Mouse (Mus musculus) heart, embryonic 12.5 days (tissue): ENCODE measurements around the gene Olfr888. TPM values are rescaled to one million over a fixed set of nuclear protein-coding genes. Genes with fewer than 3 reads are reported as not detected.

Source experiments
- ATAC-seq: fragments of 200-750 bp; cut with Nextera tagmentation; 2 replicates; pipeline ENCODE4 v1.8.0; 2017; ENCODE audit warnings: moderate TSS enrichment, moderate library complexity; ENCODE audit not compliant: insufficient number of reproducible peaks, low FRiP score
- H3K27ac ChIP-seq: fragments of 300-500 bp; sonication (generic); 2 replicates; pipeline ENCODE4 v1.5.1; 2016; ENCODE audit warnings: mild to moderate bottlenecking, moderate library complexity; ENCODE audit not compliant: poor library complexity, severe bottlenecking
- H3K27me3 ChIP-seq: fragments of 300-500 bp; sonication (generic); replicated peaks from 2 replicates; pipeline ENCODE4 v1.6.1; 2016; ENCODE audit warnings: mild to moderate bottlenecking, moderate library complexity
- H3K36me3 ChIP-seq: fragments of 300-500 bp; sonication (generic); 2 replicates; pipeline ENCODE4 v1.6.1; 2016; ENCODE audit warnings: mild to moderate bottlenecking, moderate library complexity
- H3K4me1 ChIP-seq: fragments of 300-500 bp; sonication (generic); replicated peaks from 2 replicates; pipeline ENCODE4 v1.6.1; 2016; ENCODE audit warnings: mild to moderate bottlenecking
- H3K4me2 ChIP-seq: fragments of 300-500 bp; sonication (generic); 2 replicates; pipeline ENCODE4 v1.6.1; 2016; ENCODE audit warnings: mild to moderate bottlenecking, moderate library complexity
- H3K4me3 ChIP-seq: fragments of 300-500 bp; sonication (generic); 2 replicates; pipeline ENCODE4 v1.5.1; 2016; ENCODE audit warnings: mild to moderate bottlenecking
- H3K9ac ChIP-seq: fragments of 300-500 bp; sonication (generic); 2 replicates; pipeline ENCODE4 v1.6.1; 2016; ENCODE audit warnings: mild to moderate bottlenecking, moderate library complexity
- H3K9me3 ChIP-seq: fragments of 300-500 bp; sonication (generic); replicated peaks from 2 replicates; pipeline ENCODE4 v1.6.1; 2016; ENCODE audit warnings: mild to moderate bottlenecking, moderate library complexity
- WGBS: fragments of 180-500 bp; shearing (Covaris S2); methylation state at CpG from one replicate; pipeline ENCODE4 v1.1.7; 2016; 5-methylcytosine and 5-hydroxymethylcytosine counted together
- polyA plus RNA-seq: library from polyadenylated mRNA; unstranded; fragments of >200 nt; fragmentation: Nextera tagmentation; extraction: Ambion mirVana; gene quantifications from 2 replicates; pipeline ENCODE4 v1.2.1, GENCODE M21; 2016

The Olfr888 gene
- polyA plus RNA-seq: not detected in 2 replicates

GRCm38 (mm10) chr9:38107828-38108227, at the start of gene Olfr888:
Gene Olfr888, plus strand, starts transcription at chr9:38108128.
- Histone ChIP-seq H3K4me3 (no peak within 1 kb of the TSS), H3K4me2 (no peak within 1 kb of the TSS), H3K9me3 (no peaks in the 10 kb centered on the region), H3K27ac (no peak within 1 kb of the TSS), H3K36me3 (no peaks in the 10 kb centered on the region), H3K4me1 (no peaks in the 10 kb centered on the region), H3K27me3 (no peaks in the 10 kb centered on the region), H3K9ac (no peak within 1 kb of the TSS)
- 71% methylated on average over 1 of the region's 1 CpGs for WGBS
- no peak for ATAC-seq

GRCm38 (mm10) chr9:38061022-38061421, 46.9 kb upstream of the Olfr888 start, which contains the start of gene Olfr885:
Gene Olfr885, plus strand, starts transcription at chr9:38061322.
- ATAC-seq: no peak

GRCm38 (mm10) chr9:38083772-38084171, 24.2 kb upstream of the Olfr888 start, which contains the start of gene Olfr887:
Gene Olfr887, plus strand, starts transcription at chr9:38084072.
- H3K9ac ChIP-seq: no peak within 1 kb of the TSS
- H3K4me1 ChIP-seq: no peaks in the 10 kb centered on the region
- no peak within 1 kb of the TSS for H3K4me3 ChIP-seq
- H3K4me2 ChIP-seq: no peak within 1 kb of the TSS
- no peaks in the 10 kb centered on the region for H3K9me3 ChIP-seq
- no peaks in the 10 kb centered on the region for H3K36me3 ChIP-seq
- H3K27ac ChIP-seq: no peak within 1 kb of the TSS
- WGBS: 65% methylated on average over 1 of the region's 1 CpGs
- ATAC-seq: no peak
- H3K27me3 ChIP-seq: no peaks in the 10 kb centered on the region

More at GRCm38 (mm10) chr9:38061022-38061421, 46.9 kb upstream of the Olfr888 start, which contains the start of gene Olfr885:
- no peak within 1 kb of the TSS for H3K9ac ChIP-seq
- 81% methylated on average over 3 of the region's 3 CpGs for WGBS
- no peaks in the 10 kb centered on the region for H3K4me1 ChIP-seq
- no peaks in the 10 kb centered on the region for H3K9me3 ChIP-seq
- H3K27me3 ChIP-seq: no peaks in the 10 kb centered on the region
- no peak within 1 kb of the TSS for H3K27ac ChIP-seq
- H3K36me3 ChIP-seq: no peaks in the 10 kb centered on the region
- H3K4me3 ChIP-seq: no peak within 1 kb of the TSS
- no peak within 1 kb of the TSS for H3K4me2 ChIP-seq

- H3K9me3 ChIP-seq: no peaks in the 10 kb centered on the region
- no peaks in the 10 kb centered on the region for H3K4me1 ChIP-seq
- no peak within 1 kb of the TSS for H3K4me2 ChIP-seq
- no peaks in the 10 kb centered on the region for H3K36me3 ChIP-seq
- H3K9ac ChIP-seq: no peak within 1 kb of the TSS
- ATAC-seq: no peak
- H3K27me3 ChIP-seq: no peaks in the 10 kb centered on the region
- no peak within 1 kb of the TSS for H3K27ac ChIP-seq
- no peak within 1 kb of the TSS for H3K4me3 ChIP-seq
Measured at GRCm38 (mm10) chr9:38114898-38115297, 7.0 kb downstream of the Olfr888 start, which contains the start of gene Olfr889. Gene Olfr889, plus strand, starts transcription at chr9:38115198.

- H3K4me2 ChIP-seq: no peak within 1 kb of the TSS
- H3K27me3 ChIP-seq: no peaks in the 10 kb centered on the region
- no peak within 1 kb of the TSS for H3K4me3 ChIP-seq
- H3K4me1 ChIP-seq: no peaks in the 10 kb centered on the region
- H3K9me3 ChIP-seq: no peaks in the 10 kb centered on the region
- no peak within 1 kb of the TSS for H3K27ac ChIP-seq
- no peak for ATAC-seq
- no peaks in the 10 kb centered on the region for H3K36me3 ChIP-seq
- no peak within 1 kb of the TSS for H3K9ac ChIP-seq
Measured at GRCm38 (mm10) chr9:38142217-38142616, 34.3 kb downstream of the Olfr888 start, which contains the start of gene Olfr890. Gene Olfr890, plus strand, starts transcription at chr9:38142517.

Other genes with a start within 250 kb of the Olfr888 start
- gene Olfr145, start 211.4 kb upstream of the Olfr888 start, polyA plus RNA-seq: not detected in 2 replicates
- gene Olfr878, start 190.3 kb upstream of the Olfr888 start, polyA plus RNA-seq: not detected in 2 replicates
- not detected in 2 replicates for gene Olfr881, start 116.3 kb upstream of the Olfr888 start, polyA plus RNA-seq
- gene Olfr883, start 82.3 kb upstream of the Olfr888 start, polyA plus RNA-seq: not detected in 2 replicates
- not detected in 2 replicates for gene Olfr884, start 61.6 kb upstream of the Olfr888 start, polyA plus RNA-seq
- gene Olfr885, start 46.8 kb upstream of the Olfr888 start, polyA plus RNA-seq: not detected in 2 replicates
- gene Olfr887, start 24.1 kb upstream of the Olfr888 start, polyA plus RNA-seq: not detected in 2 replicates
- 0.03 TPM in 2 replicates for gene Olfr889, start 7.1 kb downstream of the Olfr888 start, polyA plus RNA-seq
- not detected in 2 replicates for gene Olfr890, start 34.4 kb downstream of the Olfr888 start, polyA plus RNA-seq
- not detected in 2 replicates for gene Olfr891, start 72.7 kb downstream of the Olfr888 start, polyA plus RNA-seq
- not detected in 2 replicates for gene Olfr893, start 100.2 kb downstream of the Olfr888 start, polyA plus RNA-seq
- not detected in 2 replicates for gene Olfr894, start 109.9 kb downstream of the Olfr888 start, polyA plus RNA-seq
- gene Olfr143, start 144.6 kb downstream of the Olfr888 start, polyA plus RNA-seq: not detected in 2 replicates
- not detected in 2 replicates for gene Olfr895, start 159.7 kb downstream of the Olfr888 start, polyA plus RNA-seq
- not detected in 2 replicates for gene Olfr896-ps1, start 183.0 kb downstream of the Olfr888 start, polyA plus RNA-seq
- not detected in 2 replicates for gene Olfr25, start 220.9 kb downstream of the Olfr888 start, polyA plus RNA-seq
- not detected in 2 replicates for gene Olfr898, start 240.3 kb downstream of the Olfr888 start, polyA plus RNA-seq